Mouse (Mus musculus) forebrain, embryonic 11.5 days (tissue): ENCODE data around the gene 1600014C23Rik. TPM values are rescaled to one million over a fixed set of nuclear protein-coding genes. Genes with fewer than 3 reads are reported as not detected.

Experiments
- ATAC-seq: fragments of 200-750 bp; cut with Nextera tagmentation; replicated peaks from 2 replicates; pipeline ENCODE4 v1.8.0; 2017; ENCODE audit warnings: moderate TSS enrichment; ENCODE audit not compliant: low FRiP score
- DNase-seq: peaks from one replicate; pipeline ENCODE4 v3.0.0-alpha.2; 2017; ENCODE audit warnings: low spot score
- H3K27ac ChIP-seq: fragments of 300-500 bp; sonication (generic); 2 replicates; pipeline ENCODE4 v1.5.1; 2014; ENCODE audit warnings: low read depth, low read length
- H3K27me3 ChIP-seq: fragments of 300-500 bp; sonication (generic); 2 replicates; pipeline ENCODE4 v1.6.1; 2014; ENCODE audit warnings: mild to moderate bottlenecking, low read length, mixed read lengths; ENCODE audit not compliant: control insufficient read depth, insufficient read depth
- H3K36me3 ChIP-seq: fragments of 300-500 bp; sonication (generic); 2 replicates; pipeline ENCODE4 v1.6.1; 2014; ENCODE audit warnings: mild to moderate bottlenecking, low read length, moderate library complexity, mixed read lengths; ENCODE audit not compliant: control insufficient read depth, insufficient read depth
- H3K4me1 ChIP-seq: fragments of 300-500 bp; sonication (generic); replicated peaks from 2 replicates; pipeline ENCODE4 v1.6.1; 2014; ENCODE audit warnings: low read length, mixed read lengths; ENCODE audit not compliant: control insufficient read depth, insufficient read depth
- H3K4me2 ChIP-seq: fragments of 300-500 bp; sonication (generic); 2 replicates; pipeline ENCODE4 v1.6.1; 2014; ENCODE audit warnings: low read depth, mild to moderate bottlenecking, low read length, moderate library complexity, mixed read lengths; ENCODE audit not compliant: severe bottlenecking
- H3K4me3 ChIP-seq: fragments of 300-500 bp; sonication (generic); 2 replicates; pipeline ENCODE4 v1.5.1; 2014; ENCODE audit warnings: low read depth, low read length
- H3K9ac ChIP-seq: fragments of 300-500 bp; sonication (generic); 2 replicates; pipeline ENCODE4 v1.6.1; 2014; ENCODE audit warnings: low read length
- H3K9me3 ChIP-seq: fragments of 300-500 bp; sonication (generic); 2 replicates; pipeline ENCODE4 v1.6.1; 2016; ENCODE audit warnings: low read length, mixed read lengths; ENCODE audit not compliant: control insufficient read depth
- WGBS: fragments of 180-500 bp; shearing (Covaris S2); extraction: QIAGEN DNeasy Blood & Tissue Kit; methylation state at CpG from one replicate; pipeline ENCODE4 v1.1.7; 2014; 5-methylcytosine and 5-hydroxymethylcytosine counted together
- polyA plus RNA-seq: library from polyadenylated mRNA; unstranded; fragments of >200 nt; fragmentation: Nextera tagmentation; extraction: Ambion mirVana; gene quantifications from 2 replicates; pipeline ENCODE4 v1.2.1, GENCODE M21; 2014

Gene 1600014C23Rik
- polyA plus RNA-seq, 1 experiment from 2014 or later = 0.55 TPM

GRCm38 (mm10) chr17:45686093-45686619 lies 47.5 kb downstream of the 1600014C23Rik start, which contains the start of gene Mrpl14:
Gene Mrpl14, plus strand, starts transcription at chr17:45686322.
- peaks cover 13% of the 10 kb centered on the region for H3K4me1 ChIP-seq
- H3K9ac ChIP-seq = peak within 1 kb of the TSS; percentile 84
- no peaks in the 10 kb centered on the region for H3K27me3 ChIP-seq
- peak within 1 kb of the TSS; percentile 56 for H3K4me3 ChIP-seq
- DNase-seq (peak; percentile 98), ATAC-seq (peak; percentile 88)
- 1% methylated on average over 44 of the region's 50 CpGs for WGBS
- H3K27ac ChIP-seq = peak within 1 kb of the TSS; percentile 76
- H3K4me2 ChIP-seq = peak within 1 kb of the TSS; percentile 87
- H3K9me3 ChIP-seq = no peaks in the 10 kb centered on the region
- no peaks in the 10 kb centered on the region; the same call in 1 of the 2 replicates for H3K36me3 ChIP-seq

GRCm38 (mm10) chr17:45685171-45686092 lies 48.2 kb downstream of the 1600014C23Rik start:
- H3K4me3 ChIP-seq = peak overlapping the region; percentile 56
- H3K36me3 ChIP-seq = no peaks in the 10 kb centered on the region; the same call in 1 of the 2 replicates
- peak overlapping the region; percentile 76 for H3K27ac ChIP-seq
- peak overlapping the region; percentile 66 for H3K9ac ChIP-seq
- WGBS = under 1% methylated on average over 58 of the region's 58 CpGs
- H3K27me3 ChIP-seq = no peaks in the 10 kb centered on the region
- DNase-seq (peak; percentile 78), ATAC-seq (peak; percentile 55)
- peak overlapping the region; percentile 87 for H3K4me2 ChIP-seq
- H3K9me3 ChIP-seq = no peaks in the 10 kb centered on the region
- H3K4me1 ChIP-seq = peaks cover 20% of the 10 kb centered on the region

DNA sequence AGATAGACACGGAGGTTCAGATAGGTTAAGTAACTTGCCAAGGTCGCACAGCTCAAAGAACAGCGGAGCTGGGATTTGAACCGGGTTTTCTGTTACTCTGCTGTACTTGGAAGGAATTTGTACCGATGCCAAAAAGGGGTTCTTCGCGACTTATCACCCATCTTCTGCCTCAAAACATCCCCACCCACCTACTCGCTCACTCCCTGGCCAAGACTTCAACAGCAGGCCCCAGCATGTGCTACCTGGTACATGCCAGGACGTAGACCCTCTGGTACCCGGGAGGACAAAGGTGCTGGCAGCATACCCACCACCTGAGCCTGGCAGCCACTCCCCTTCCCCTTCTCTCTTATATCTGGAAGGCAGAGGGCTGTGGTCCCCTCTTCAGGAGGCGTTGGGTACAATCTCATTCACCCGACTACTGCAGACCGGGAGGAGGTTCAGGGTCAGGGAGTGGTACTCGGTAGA lies 48.9 kb downstream of the 1600014C23Rik start:
- peak overlapping the region; percentile 66 for H3K9ac ChIP-seq
- H3K4me2 ChIP-seq = peak overlapping the region; percentile 87
- 30% methylated on average over 14 of the region's 14 CpGs for WGBS
- peak overlapping the region; percentile 56 for H3K4me3 ChIP-seq
- H3K27me3 ChIP-seq = no peaks in the 10 kb centered on the region
- ATAC-seq (peak; percentile 24; the same call in 1 of the 2 replicates), DNase-seq (no peak)
- H3K4me1 ChIP-seq = peaks cover 20% of the 10 kb centered on the region
- no peaks in the 10 kb centered on the region; the same call in 1 of the 2 replicates for H3K36me3 ChIP-seq
- H3K9me3 ChIP-seq = no peaks in the 10 kb centered on the region
- H3K27ac ChIP-seq = peak overlapping the region; percentile 76; the same call in 1 of the 2 replicates

Other genes starting within 250 kb of the 1600014C23Rik start
- gene Aars2, start 227.0 kb downstream of the 1600014C23Rik start, polyA plus RNA-seq = 24.6 and 25.2 TPM in 2 replicates
- 0.95 and 2.0 TPM in 2 replicates for gene Tcte1, start 210.4 kb downstream of the 1600014C23Rik start, polyA plus RNA-seq
- gene Tmem151b, start 184.2 kb downstream of the 1600014C23Rik start, polyA plus RNA-seq = 8.2 and 9.1 TPM in 2 replicates
- 5.9 and 6.0 TPM in 2 replicates for gene Nfkbie, start 178.1 kb downstream of the 1600014C23Rik start, polyA plus RNA-seq
- gene Slc35b2, start 170.0 kb downstream of the 1600014C23Rik start, polyA plus RNA-seq = 103 and 105 TPM in 2 replicates
- 1,787 and 1,872 TPM in 2 replicates for gene Hsp90ab1, start 160.6 kb downstream of the 1600014C23Rik start, polyA plus RNA-seq
- 56.7 TPM in 2 replicates for gene Slc29a1, start 134.2 kb downstream of the 1600014C23Rik start, polyA plus RNA-seq
- not detected in 2 replicates for gene Mymx, start 131.7 kb downstream of the 1600014C23Rik start, polyA plus RNA-seq
- 0.44 and 0.69 TPM in 2 replicates for gene Capn11, start 74.5 kb downstream of the 1600014C23Rik start, polyA plus RNA-seq
- gene Mrpl14, start 47.5 kb downstream of the 1600014C23Rik start, polyA plus RNA-seq = 107 and 108 TPM in 2 replicates
- gene Tmem63b, start 46.9 kb downstream of the 1600014C23Rik start, polyA plus RNA-seq = 49.8 and 54.5 TPM in 2 replicates